Mouse (Mus musculus) megakaryocyte, adult 5-6 weeks (primary cell): ENCODE measurements at regions not wholly inside any gene's neighbourhood (a gene's known extent, or its start where the extent isn't known, plus 50 kb on each side); places are given as distances from the start of the nearest gene placed in this dataset.

ENCODE experiments used
- ATAC-seq: 2 replicates; pipeline ENCODE4 v1.8.0; 2016; ENCODE audit warnings: mild to moderate bottlenecking, inconsistent platforms; ENCODE audit not compliant: poor library complexity, severe bottlenecking

- no peak for ATAC-seq
Measured at GRCm38 (mm10) chr9:46738634-46739033, 259.9 kb upstream of the Gm4791 start.

GRCm38 (mm10) chr9:46738056-46738455 lies 260.5 kb upstream of the Gm4791 start:
- no peak for ATAC-seq

GRCm38 (mm10) chr9:46737446-46737845 lies 261.1 kb upstream of the Gm4791 start:
- ATAC-seq, result no peak

GRCm38 (mm10) chr9:46736232-46736631 lies 262.3 kb upstream of the Gm4791 start:
- ATAC-seq, result no peak

GRCm38 (mm10) chr9:46735664-46736067 lies 262.9 kb upstream of the Gm4791 start:
- ATAC-seq, result peak; percentile 60

- no peak for ATAC-seq
Measured at GRCm38 (mm10) chr9:46728465-46728864, 270.1 kb upstream of the Gm4791 start.

- ATAC-seq, result no peak
Measured at GRCm38 (mm10) chr9:46724231-46724630, 274.3 kb upstream of the Gm4791 start.

GRCm38 (mm10) chr9:46713415-46713814 lies 285.1 kb upstream of the Gm4791 start:
- no peak for ATAC-seq

- ATAC-seq, result no peak
Measured at GRCm38 (mm10) chr9:46704151-46704905, 294.2 kb upstream of the Gm4791 start.

GRCm38 (mm10) chr9:46703674-46704073 lies 294.9 kb upstream of the Gm4791 start:
- no peak for ATAC-seq

GRCm38 (mm10) chr9:46702901-46703636 lies 295.5 kb upstream of the Gm4791 start:
- ATAC-seq, result no peak

- ATAC-seq, result no peak
Measured at GRCm38 (mm10) chr9:46702053-46702900, 296.3 kb upstream of the Gm4791 start.

GRCm38 (mm10) chr9:46696171-46696570 lies 302.4 kb upstream of the Gm4791 start:
- ATAC-seq, result no peak

- ATAC-seq, result no peak
Measured at GRCm38 (mm10) chr9:46689331-46689730, 309.2 kb upstream of the Gm4791 start.

- no peak for ATAC-seq
Measured at GRCm38 (mm10) chr9:46684113-46684850, 314.3 kb upstream of the Gm4791 start.

GRCm38 (mm10) chr9:46672050-46672449 lies 326.5 kb upstream of the Gm4791 start:
- ATAC-seq, result no peak

GRCm38 (mm10) chr9:46654422-46654821 lies 334.6 kb upstream of the 4931429L15Rik start:
- no peak for ATAC-seq

GRCm38 (mm10) chr9:46647238-46647922 lies 327.6 kb upstream of the 4931429L15Rik start:
- ATAC-seq, result no peak

GRCm38 (mm10) chr9:46645469-46645884 lies 325.7 kb upstream of the 4931429L15Rik start:
- no peak for ATAC-seq

GRCm38 (mm10) chr9:46643551-46643950 lies 323.8 kb upstream of the 4931429L15Rik start:
- no peak for ATAC-seq
